Mouse (Mus musculus) forebrain, embryonic 12.5 days (tissue): Measurements from ENCODE around the gene Onecut1. TPM values are rescaled to one million over a fixed set of nuclear protein-coding genes. Genes with fewer than 3 reads are reported as not detected.

Source experiments
- ATAC-seq: fragments of 200-750 bp; cut with Nextera tagmentation; 2 replicates; pipeline ENCODE4 v1.8.0; 2017; ENCODE audit warnings: moderate TSS enrichment; ENCODE audit not compliant: low FRiP score
- H3K27ac ChIP-seq: fragments of 300-500 bp; sonication (generic); 2 replicates; pipeline ENCODE4 v1.5.1; 2016; ENCODE audit warnings: mild to moderate bottlenecking
- H3K27me3 ChIP-seq: fragments of 300-500 bp; sonication (generic); 2 replicates; pipeline ENCODE4 v1.6.1; 2016; ENCODE audit warnings: mild to moderate bottlenecking
- H3K36me3 ChIP-seq: fragments of 300-500 bp; sonication (generic); replicated peaks from 2 replicates; pipeline ENCODE4 v1.6.1; 2016; ENCODE audit warnings: mild to moderate bottlenecking
- H3K4me1 ChIP-seq: fragments of 300-500 bp; sonication (generic); 2 replicates; pipeline ENCODE4 v1.6.1; 2016
- H3K4me2 ChIP-seq: fragments of 300-500 bp; sonication (generic); 2 replicates; pipeline ENCODE4 v1.6.1; 2016; ENCODE audit warnings: mild to moderate bottlenecking, moderate library complexity
- H3K4me3 ChIP-seq: fragments of 300-500 bp; sonication (generic); replicated peaks from 2 replicates; pipeline ENCODE4 v1.5.1; 2016; ENCODE audit warnings: mild to moderate bottlenecking
- H3K9ac ChIP-seq: fragments of 300-500 bp; sonication (generic); 2 replicates; pipeline ENCODE4 v1.6.1; 2016; ENCODE audit warnings: mild to moderate bottlenecking
- H3K9me3 ChIP-seq: fragments of 300-500 bp; sonication (generic); 2 replicates; pipeline ENCODE4 v1.6.1; 2016
- WGBS: fragments of 180-500 bp; shearing (Covaris S2); methylation state at CpG from one replicate; pipeline ENCODE4 v1.1.7; 2016; 5-methylcytosine and 5-hydroxymethylcytosine counted together
- polyA plus RNA-seq: library from polyadenylated mRNA; unstranded; fragments of >200 nt; fragmentation: Nextera tagmentation; extraction: Ambion mirVana; gene quantifications from 2 replicates; pipeline ENCODE4 v1.2.1, GENCODE M21; 2016

The Onecut1 gene
- polyA plus RNA-seq = 2.7 TPM in 2 replicates

- peak within 1 kb of the TSS; percentile 78 for H3K4me2 ChIP-seq
- WGBS = under 1% methylated on average over 43 of the region's 45 CpGs
Measured at GRCm38 (mm10) chr9:74861561-74861980, at the start of gene Onecut1. TSS of gene Onecut1 (plus strand) at chr9:74861921.

GRCm38 (mm10) chr9:74819736-74820511 is 41.8 kb upstream of the Onecut1 start:
- peak; percentile 27; the same call in 1 of the 2 replicates for ATAC-seq
- H3K4me3 ChIP-seq = no peak overlapping the region
- no peaks in the 10 kb centered on the region for H3K9me3 ChIP-seq
- no peak overlapping the region for H3K27ac ChIP-seq
- no peak overlapping the region for H3K4me2 ChIP-seq
- WGBS = 36% methylated on average over 19 of the region's 19 CpGs
- H3K27me3 ChIP-seq = peaks cover 16% of the 10 kb centered on the region
- H3K36me3 ChIP-seq = no peaks in the 10 kb centered on the region
- H3K9ac ChIP-seq = no peak overlapping the region
- H3K4me1 ChIP-seq = peaks cover 8% of the 10 kb centered on the region; the same call in 1 of the 2 replicates

More at GRCm38 (mm10) chr9:74861561-74861980, at the start of gene Onecut1:
- peak within 1 kb of the TSS; percentile 52 for H3K4me3 ChIP-seq
- H3K27me3 ChIP-seq = peaks cover 98% of the 10 kb centered on the region
- peaks cover 41% of the 10 kb centered on the region for H3K4me1 ChIP-seq
- H3K27ac ChIP-seq = 0 out of 2 replicates have a peak within 1 kb of the TSS, but pooled peaks have one; percentile 19
- peak within 1 kb of the TSS; percentile 56 for H3K9ac ChIP-seq
- H3K36me3 ChIP-seq = no peaks in the 10 kb centered on the region
- no peaks in the 10 kb centered on the region for H3K9me3 ChIP-seq
- peak; percentile 73 for ATAC-seq

GRCm38 (mm10) chr9:74825102-74825501 is 36.6 kb upstream of the Onecut1 start:
- Histone ChIP-seq H3K4me1 (peaks cover 2% of the 10 kb centered on the region; the same call in 1 of the 2 replicates), H3K9ac (no peak overlapping the region), H3K9me3 (no peaks in the 10 kb centered on the region), H3K27ac (no peak overlapping the region), H3K4me3 (no peak overlapping the region), H3K4me2 (no peak overlapping the region), H3K36me3 (no peaks in the 10 kb centered on the region), H3K27me3 (peaks cover 8% of the 10 kb centered on the region)
- 96% methylated on average over 2 of the region's 2 CpGs for WGBS
- ATAC-seq = no peak

- Histone ChIP-seq H3K4me3 (no peak overlapping the region), H3K4me1 (no peaks in the 10 kb centered on the region), H3K9me3 (no peaks in the 10 kb centered on the region), H3K9ac (no peak overlapping the region), H3K27ac (no peak overlapping the region), H3K4me2 (no peak overlapping the region), H3K36me3 (no peaks in the 10 kb centered on the region), H3K27me3 (peaks cover 3% of the 10 kb centered on the region)
- 72% methylated on average over 3 of the region's 3 CpGs for WGBS
- ATAC-seq = no peak
Measured at GRCm38 (mm10) chr9:74829206-74829605, 32.5 kb upstream of the Onecut1 start.

- H3K27ac ChIP-seq = no peak overlapping the region
- H3K9ac ChIP-seq = no peak overlapping the region
- no peak overlapping the region for H3K4me3 ChIP-seq
- no peaks in the 10 kb centered on the region for H3K36me3 ChIP-seq
- peaks cover 29% of the 10 kb centered on the region for H3K27me3 ChIP-seq
- no peak for ATAC-seq
- H3K9me3 ChIP-seq = no peaks in the 10 kb centered on the region
- no peak overlapping the region for H3K4me2 ChIP-seq
- H3K4me1 ChIP-seq = peaks cover 7% of the 10 kb centered on the region
- WGBS = 87% methylated on average over 4 of the region's 4 CpGs
Measured at GRCm38 (mm10) chr9:74842890-74843289, 18.8 kb upstream of the Onecut1 start.

GRCm38 (mm10) chr9:74846867-74847830 is 14.6 kb upstream of the Onecut1 start:
- no peak overlapping the region for H3K9ac ChIP-seq
- no peaks in the 10 kb centered on the region for H3K9me3 ChIP-seq
- H3K27ac ChIP-seq = no peak overlapping the region
- H3K4me2 ChIP-seq = no peak overlapping the region
- peak overlapping the region; percentile 7; the same call in 1 of the 2 replicates for H3K4me3 ChIP-seq
- no peaks in the 10 kb centered on the region for H3K36me3 ChIP-seq
- WGBS = 1% methylated on average over 33 of the region's 33 CpGs
- H3K4me1 ChIP-seq = peaks cover 25% of the 10 kb centered on the region
- ATAC-seq = 0 out of 2 replicates have a peak, but pooled peaks have one; percentile 27
- H3K27me3 ChIP-seq = peaks cover 69% of the 10 kb centered on the region

- Histone ChIP-seq H3K36me3 (no peaks in the 10 kb centered on the region), H3K27ac (no peak overlapping the region), H3K9me3 (no peaks in the 10 kb centered on the region), H3K4me1 (peaks cover 26% of the 10 kb centered on the region), H3K4me2 (peak overlapping the region; percentile 85), H3K27me3 (peaks cover 83% of the 10 kb centered on the region), H3K9ac (peak overlapping the region; percentile 47; the same call in 1 of the 2 replicates), H3K4me3 (peak overlapping the region; percentile 45)
- no peak; the same call in 1 of the 2 replicates for ATAC-seq
- under 1% methylated on average over 46 of the region's 46 CpGs for WGBS
Measured at GRCm38 (mm10) chr9:74848411-74849194, 13.1 kb upstream of the Onecut1 start.

GRCm38 (mm10) chr9:74849195-74849978 is 12.3 kb upstream of the Onecut1 start:
- H3K27ac ChIP-seq = no peak overlapping the region
- ATAC-seq = peak; percentile 30; the same call in 1 of the 2 replicates
- peak overlapping the region; percentile 47 for H3K9ac ChIP-seq
- H3K36me3 ChIP-seq = no peaks in the 10 kb centered on the region
- H3K9me3 ChIP-seq = no peaks in the 10 kb centered on the region
- peaks cover 86% of the 10 kb centered on the region for H3K27me3 ChIP-seq
- H3K4me2 ChIP-seq = peak overlapping the region; percentile 85
- under 1% methylated on average over 61 of the region's 63 CpGs for WGBS
- peak overlapping the region; percentile 45 for H3K4me3 ChIP-seq
- H3K4me1 ChIP-seq = peaks cover 27% of the 10 kb centered on the region

- ATAC-seq = no peak
- no peak overlapping the region for H3K9ac ChIP-seq
- H3K9me3 ChIP-seq = no peaks in the 10 kb centered on the region
- no peak overlapping the region for H3K27ac ChIP-seq
- H3K4me1 ChIP-seq = peaks cover 27% of the 10 kb centered on the region
- peaks cover 92% of the 10 kb centered on the region for H3K27me3 ChIP-seq
- 1% methylated on average over 12 of the region's 12 CpGs for WGBS
- H3K4me3 ChIP-seq = no peak overlapping the region
- no peaks in the 10 kb centered on the region for H3K36me3 ChIP-seq
- no peak overlapping the region for H3K4me2 ChIP-seq
Measured at GRCm38 (mm10) chr9:74849979-74850780, 11.5 kb upstream of the Onecut1 start.

GRCm38 (mm10) chr9:74850781-74851145 is 11.0 kb upstream of the Onecut1 start:
- no peak overlapping the region for H3K9ac ChIP-seq
- no peaks in the 10 kb centered on the region for H3K9me3 ChIP-seq
- H3K27me3 ChIP-seq = peaks cover 94% of the 10 kb centered on the region
- H3K4me1 ChIP-seq = peaks cover 27% of the 10 kb centered on the region
- ATAC-seq = no peak
- no peak overlapping the region for H3K27ac ChIP-seq
- no peak overlapping the region for H3K4me2 ChIP-seq
- 5% methylated on average over 5 of the region's 5 CpGs for WGBS
- H3K36me3 ChIP-seq = no peaks in the 10 kb centered on the region
- no peak overlapping the region for H3K4me3 ChIP-seq
